Mouse (Mus musculus) thymus, adult 2 months (tissue): ENCODE data around the gene Rnf181. TPM values are rescaled to one million over a fixed set of nuclear protein-coding genes. Genes with fewer than 3 reads are reported as not detected.

Experiments
- DNase-seq: peaks from one replicate; pipeline ENCODE4 v3.0.0; 2021
- H3K27ac ChIP-seq: fragments of 200-500 bp; 2 replicates; pipeline ENCODE4 v1.5.1; 2012; ENCODE audit warnings: low read length, control low read depth; ENCODE audit not compliant: control insufficient read depth, insufficient read depth
- H3K27me3 ChIP-seq: fragments of 200-500 bp; 2 replicates; pipeline ENCODE4 v1.6.1; 2012; ENCODE audit warnings: mild to moderate bottlenecking, low read length, moderate library complexity, mixed read lengths; ENCODE audit not compliant: control insufficient read depth, insufficient read depth
- H3K36me3 ChIP-seq: fragments of 200-500 bp; 2 replicates; pipeline ENCODE4 v1.6.1; 2012; ENCODE audit warnings: mild to moderate bottlenecking, low read length, moderate library complexity; ENCODE audit not compliant: control insufficient read depth, insufficient read depth
- H3K4me1 ChIP-seq: fragments of 200-500 bp; replicated peaks from 2 replicates; pipeline ENCODE4 v1.6.1; 2012; ENCODE audit warnings: low read length; ENCODE audit not compliant: control insufficient read depth, insufficient read depth
- H3K4me3 ChIP-seq: fragments of 200-500 bp; 2 replicates; pipeline ENCODE4 v1.5.1; 2012; ENCODE audit warnings: mild to moderate bottlenecking, low read length, control low read depth, moderate library complexity; ENCODE audit not compliant: control insufficient read depth, insufficient read depth
- CTCF ChIP-seq: fragments of 200-500 bp; IDR thresholded peaks from 2 replicates; pipeline ENCODE4 v1.5.1; 2012; ENCODE audit warnings: mild to moderate bottlenecking, control low read depth, low read length, moderate library complexity, borderline replicate concordance; ENCODE audit not compliant: control insufficient read depth, poor library complexity, insufficient read depth; ENCODE audit errors: extremely low read depth
- POLR2A ChIP-seq: fragments of 200-500 bp; IDR thresholded peaks from 2 replicates; pipeline ENCODE4 v1.6.1; 2012; ENCODE audit warnings: mild to moderate bottlenecking, low read length, control low read depth, moderate library complexity; ENCODE audit not compliant: control insufficient read depth, poor library complexity, insufficient read depth; ENCODE audit errors: extremely low read depth
- WGBS: fragments of 180-500 bp; shearing (Covaris S2); methylation state at CpG from one replicate; pipeline ENCODE4 v1.1.7; 2018; 5-methylcytosine and 5-hydroxymethylcytosine counted together
- polyA plus RNA-seq: library from polyadenylated mRNA; depleted of rRNA; stranded (reverse); fragments of >200 nt; gene quantifications from 2 replicates; pipeline ENCODE4 v1.2.3, GENCODE M21; 2012

The Rnf181 gene
- polyA plus RNA-seq, 1 experiment = 98.9 TPM

GRCm38 (mm10) chr6:72340481-72340880 is 26.3 kb downstream of the Rnf181 start:
- no peak for DNase-seq
- 87% methylated on average over 2 of the region's 2 CpGs for WGBS
- Histone ChIP-seq H3K36me3 (peaks cover 42% of the 10 kb centered on the region), H3K4me3 (no peak overlapping the region), H3K4me1 (no peaks in the 10 kb centered on the region; the same call in 1 of the 2 replicates), H3K27me3 (no peaks in the 10 kb centered on the region), H3K27ac (no peak overlapping the region)
- TF ChIP-seq POLR2A (no peak), CTCF (no peak)

GRCm38 (mm10) chr6:72333111-72333510 is 33.6 kb downstream of the Rnf181 start:
- TF ChIP-seq POLR2A (no peak), CTCF (no peak)
- H3K36me3 ChIP-seq = peaks cover 80% of the 10 kb centered on the region
- DNase-seq = no peak
- H3K27ac ChIP-seq = no peak overlapping the region
- no peaks in the 10 kb centered on the region for H3K4me1 ChIP-seq
- 96% methylated on average over 5 of the region's 5 CpGs for WGBS
- no peak overlapping the region for H3K4me3 ChIP-seq
- H3K27me3 ChIP-seq = no peaks in the 10 kb centered on the region

DNA sequence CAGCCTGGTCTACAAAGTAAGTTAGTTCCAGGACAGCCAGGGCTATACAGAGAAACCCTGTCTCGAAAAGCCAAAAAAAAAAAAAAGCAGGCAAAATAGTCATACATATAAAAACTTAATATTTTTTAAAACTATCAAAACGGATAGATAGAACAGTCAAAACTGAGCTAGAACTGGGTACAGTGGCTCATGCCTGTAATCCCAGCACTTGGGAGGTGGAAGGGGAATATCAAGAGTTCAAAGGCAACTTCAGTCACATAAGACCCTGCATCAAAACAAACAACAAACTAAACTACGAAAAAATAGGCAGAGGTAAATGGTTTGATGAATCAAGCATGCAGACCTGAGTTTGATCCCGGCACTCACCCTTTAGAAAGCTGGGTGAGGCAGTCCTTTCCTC is 36.6 kb downstream of the Rnf181 start:
- TF ChIP-seq CTCF = no peak
- no peak for TF ChIP-seq POLR2A
- H3K4me1 ChIP-seq = no peaks in the 10 kb centered on the region

GRCm38 (mm10) chr6:72329019-72329418 is 37.7 kb downstream of the Rnf181 start:
- Histone ChIP-seq H3K4me1 (no peaks in the 10 kb centered on the region), H3K27me3 (no peaks in the 10 kb centered on the region), H3K4me3 (no peak overlapping the region), H3K36me3 (peaks cover 70% of the 10 kb centered on the region), H3K27ac (no peak overlapping the region)
- WGBS = 90% methylated on average over 5 of the region's 5 CpGs
- TF ChIP-seq CTCF (no peak), POLR2A (no peak)
- DNase-seq = no peak

More for the DNA sequence above, 36.6 kb downstream of the Rnf181 start:
- peaks cover 76% of the 10 kb centered on the region for H3K36me3 ChIP-seq
- no peaks in the 10 kb centered on the region for H3K27me3 ChIP-seq
- no peak overlapping the region for H3K27ac ChIP-seq
- H3K4me3 ChIP-seq = no peak overlapping the region
- DNase-seq = no peak
- 98% methylated on average over 4 of the region's 4 CpGs for WGBS

DNA sequence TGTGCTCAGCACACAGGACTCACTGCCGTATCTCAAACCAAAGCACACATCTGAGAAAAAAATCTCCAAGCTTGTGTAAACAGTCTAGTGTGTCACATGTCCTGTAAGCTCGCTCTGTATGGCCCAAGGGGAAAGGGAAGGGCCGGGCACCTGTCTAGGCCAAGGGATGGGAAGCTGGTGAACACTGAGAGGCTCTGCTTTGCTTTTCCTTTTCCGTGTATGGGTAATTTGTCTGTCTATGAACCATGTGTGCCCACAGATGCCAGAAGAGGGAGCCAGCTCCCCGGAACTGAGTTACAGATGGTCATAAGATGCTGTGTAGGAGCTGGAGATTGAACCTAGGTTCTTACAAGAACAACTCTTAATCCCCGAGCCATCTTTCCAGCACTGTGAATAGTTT is 40.5 kb downstream of the Rnf181 start:
- peak; percentile 35 for DNase-seq
- peaks cover 70% of the 10 kb centered on the region for H3K36me3 ChIP-seq

GRCm38 (mm10) chr6:72323786-72324508 is 42.8 kb downstream of the Rnf181 start:
- DNase-seq = no peak
- Histone ChIP-seq H3K4me1 (no peaks in the 10 kb centered on the region), H3K4me3 (no peak overlapping the region), H3K27ac (no peak overlapping the region), H3K36me3 (peaks cover 78% of the 10 kb centered on the region), H3K27me3 (no peaks in the 10 kb centered on the region)
- TF ChIP-seq POLR2A (no peak), CTCF (no peak)
- 96% methylated on average over 6 of the region's 6 CpGs for WGBS

More for the DNA sequence above, 40.5 kb downstream of the Rnf181 start:
- WGBS = 68% methylated on average over 6 of the region's 6 CpGs
- no peak overlapping the region for H3K4me3 ChIP-seq
- no peaks in the 10 kb centered on the region for H3K4me1 ChIP-seq
- TF ChIP-seq CTCF (no peak), POLR2A (no peak)
- H3K27ac ChIP-seq = no peak overlapping the region
- H3K27me3 ChIP-seq = no peaks in the 10 kb centered on the region

DNA sequence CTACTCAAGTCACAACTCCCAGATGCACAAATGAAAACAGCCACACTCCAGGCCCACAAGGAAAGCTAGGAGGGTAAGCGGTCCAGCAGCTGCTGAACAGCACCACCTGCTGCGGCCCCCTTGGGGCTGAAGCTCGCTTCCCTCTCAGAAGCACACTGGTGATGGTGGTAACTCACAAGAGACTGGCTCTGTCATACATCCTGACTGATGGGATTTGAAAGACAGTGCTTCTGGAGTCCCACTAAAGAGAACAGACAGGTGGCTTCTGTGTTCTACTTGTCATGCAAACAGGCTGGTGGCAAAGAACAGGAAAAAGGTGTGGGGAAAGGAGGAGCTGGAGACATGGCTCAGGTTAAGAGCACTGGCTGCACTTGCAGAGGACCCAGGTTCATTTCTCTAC is 43.8 kb downstream of the Rnf181 start:
- Histone ChIP-seq H3K36me3 (peaks cover 76% of the 10 kb centered on the region), H3K4me1 (no peaks in the 10 kb centered on the region), H3K27me3 (no peaks in the 10 kb centered on the region), H3K27ac (no peak overlapping the region), H3K4me3 (no peak overlapping the region)
- 97% methylated on average over 3 of the region's 3 CpGs for WGBS
- DNase-seq = no peak
- TF ChIP-seq POLR2A (no peak), CTCF (no peak)
